Mouse (Mus musculus) layer of hippocampus, adult 2 months (tissue): Measurements from ENCODE around the gene C1qa. TPM values are rescaled to one million over a fixed set of nuclear protein-coding genes. Genes with fewer than 3 reads are reported as not detected.

Experiments
- DNase-seq, 2 experiments: peaks; one replicate each; pipeline ENCODE4 v3.0.0; 2022; ENCODE audit warnings: low spot score in 2 of 2
- H3K27ac ChIP-seq: fragments of 200-600 bp; 2 replicates; pipeline ENCODE4 v1.8.1; 2022
- H3K4me3 ChIP-seq: fragments of 200-600 bp; 2 replicates; pipeline ENCODE4 v1.8.1; 2022; ENCODE audit warnings: mild to moderate bottlenecking
- CTCF ChIP-seq: fragments of 200-600 bp; conservative IDR thresholded peaks from 2 replicates; pipeline ENCODE4 v1.8.1; 2022; ENCODE audit warnings: antibody characterized with exemption, mild to moderate bottlenecking, moderate library complexity
- long read RNA-seq, 2 experiments: library from polyadenylated mRNA; stranded (forward); transcript quantifications; one replicate each; pipeline ENCODE4 v2.0.0; 2021; ENCODE audit warnings: borderline mapping rate in 2 of 2
- total RNA-seq, 2 experiments: library from RNA; stranded (reverse); gene quantifications; 2 replicates each; pipeline ENCODE4 v1.2.3; 2021

Gene C1qa
- 10 to 100 TPM; 48.1 to 48.3 TPM for total RNA-seq
- long read RNA-seq, experiment 1, transcript C1qa-201 (3 exons, 1,040 nt), result major isoform, 51 of 57 reads
- long read RNA-seq, experiment 1, partial matches to known transcripts, result 4 of 57 reads
- long read RNA-seq, experiment 1, other reads (novel, unspliced or antisense), result 2 of 57 reads
- long read RNA-seq, experiment 2, transcript C1qa-201 (3 exons, 1,040 nt), result major isoform, 64 of 72 reads
- long read RNA-seq, experiment 2, partial matches to known transcripts, result 7 of 72 reads
- long read RNA-seq, experiment 2, other reads (novel, unspliced or antisense), result 1 of 72 reads

DNA sequence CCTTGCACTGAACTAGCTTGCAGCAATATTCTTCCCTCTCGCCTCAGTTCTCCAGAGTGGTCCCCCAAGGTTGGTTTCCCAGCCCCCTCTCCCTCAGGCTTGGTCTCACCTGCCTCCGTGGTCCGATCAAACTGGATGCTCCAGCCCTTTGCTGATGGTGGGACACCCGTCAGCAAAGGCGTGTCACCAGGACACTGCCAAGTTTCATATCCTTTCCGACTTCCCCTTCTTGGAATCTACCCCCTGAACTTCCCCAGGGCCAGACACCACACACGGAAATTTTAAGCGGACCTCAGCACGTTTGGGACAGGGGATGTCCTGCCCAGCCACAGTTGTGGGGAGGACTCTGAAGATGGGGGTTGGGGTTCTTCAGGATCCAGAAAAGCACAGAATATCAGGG lies at the start of gene C1qa:
TSS of gene C1qa (minus strand) at position 167 of the 400 bp plus-strand sequence.
- Histone ChIP-seq H3K27ac (peak within 1 kb of the TSS; percentile 39; the same call in 1 of the 2 replicates), H3K4me3 (no peak within 1 kb of the TSS; the same call in 1 of the 2 replicates)
- no peak for DNase-seq
- TF ChIP-seq CTCF, result no peak

- Histone ChIP-seq H3K27ac (no peak overlapping the region), H3K4me3 (no peak overlapping the region)
- no peak for TF ChIP-seq CTCF
- no peak for DNase-seq
Observed at GRCm38 (mm10) chr4:136945397-136945796, 46.8 kb upstream of the C1qa start.

DNA sequence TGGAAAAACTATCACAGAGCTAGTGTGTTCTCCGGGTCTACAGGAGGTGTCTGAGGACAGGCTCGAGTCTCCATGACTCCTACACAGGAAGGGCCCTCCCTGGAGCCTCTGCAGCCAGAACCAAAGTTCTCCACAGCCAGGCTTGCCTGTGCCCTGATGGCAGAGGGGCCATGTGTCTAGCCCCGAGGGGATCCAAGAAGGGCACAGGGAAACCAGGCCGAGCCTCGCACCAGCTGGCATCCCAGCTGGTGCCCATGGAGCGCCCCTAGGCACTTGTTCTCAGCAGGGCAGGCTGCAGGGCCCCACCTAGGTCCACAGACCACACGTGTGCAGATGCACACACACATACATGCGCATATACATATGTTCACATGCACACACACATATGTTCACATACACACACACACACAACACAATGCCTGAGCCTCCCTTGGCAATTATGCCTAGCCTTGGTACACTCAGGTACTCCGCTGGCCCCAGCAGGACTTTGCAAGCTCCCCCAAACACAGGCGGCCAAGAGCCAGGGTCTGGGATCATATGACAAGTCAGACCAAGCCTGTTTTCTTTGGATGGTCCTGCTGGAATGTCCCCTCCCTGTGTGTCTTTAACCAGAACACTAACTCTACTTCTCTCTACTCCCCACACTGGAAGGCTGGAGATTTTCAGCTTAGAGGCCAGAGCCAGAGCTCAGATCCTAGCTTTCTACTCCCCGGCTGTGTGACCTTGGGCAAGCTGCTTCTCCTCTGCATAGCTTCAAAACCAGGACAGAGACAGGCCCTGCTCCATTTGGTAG lies 46.2 kb upstream of the C1qa start:
- H3K27ac ChIP-seq, result no peak overlapping the region
- no peak for TF ChIP-seq CTCF
- DNase-seq, result no peak
- no peak overlapping the region for H3K4me3 ChIP-seq

GRCm38 (mm10) chr4:136943175-136943574 lies 44.6 kb upstream of the C1qa start:
- no peak for TF ChIP-seq CTCF
- Histone ChIP-seq H3K27ac (no peak overlapping the region), H3K4me3 (no peak overlapping the region)
- no peak for DNase-seq

- H3K4me3 ChIP-seq, result no peak overlapping the region
- H3K27ac ChIP-seq, result no peak overlapping the region
- DNase-seq, result no peak
- TF ChIP-seq CTCF, result no peak
Observed at GRCm38 (mm10) chr4:136942761-136943160, 44.2 kb upstream of the C1qa start.

- no peak for TF ChIP-seq CTCF
- no peak overlapping the region for H3K27ac ChIP-seq
- no peak overlapping the region for H3K4me3 ChIP-seq
- no peak for DNase-seq
Observed at GRCm38 (mm10) chr4:136937935-136938334, 39.3 kb upstream of the C1qa start.

- no peak overlapping the region for H3K27ac ChIP-seq
- no peak for DNase-seq
- no peak overlapping the region for H3K4me3 ChIP-seq
- no peak for TF ChIP-seq CTCF
Observed at GRCm38 (mm10) chr4:136937344-136937743, 38.7 kb upstream of the C1qa start.

GRCm38 (mm10) chr4:136934746-136935613 lies 36.4 kb upstream of the C1qa start:
- H3K27ac ChIP-seq, result no peak overlapping the region
- H3K4me3 ChIP-seq, result no peak overlapping the region
- DNase-seq, result no peak
- no peak for TF ChIP-seq CTCF

GRCm38 (mm10) chr4:136930474-136930873 lies 31.9 kb upstream of the C1qa start:
- no peak for DNase-seq
- Histone ChIP-seq H3K4me3 (no peak overlapping the region), H3K27ac (no peak overlapping the region)
- no peak for TF ChIP-seq CTCF

DNA sequence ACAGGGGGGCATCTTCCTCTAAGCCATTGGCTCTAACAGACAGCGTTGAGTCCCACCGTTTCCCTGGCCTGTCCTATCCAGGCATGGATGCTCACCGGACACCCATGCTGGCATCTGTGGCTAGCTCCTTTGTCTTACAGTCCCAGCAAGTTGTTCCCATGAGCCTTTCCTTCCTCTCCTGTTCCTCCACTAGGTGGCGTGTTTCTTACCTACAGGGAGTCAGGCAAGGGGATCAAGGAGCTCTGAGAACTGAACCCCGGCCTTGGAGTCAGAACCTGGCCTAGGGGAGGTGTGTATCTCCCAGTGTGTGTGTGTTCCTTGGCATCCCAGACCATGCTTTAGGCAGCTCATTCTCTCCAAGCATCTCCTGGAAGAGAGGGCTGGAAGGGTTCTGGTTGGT lies 30.3 kb upstream of the C1qa start:
- peak in 1 of 2 experiments; percentile 34 for DNase-seq
- no peak overlapping the region for H3K4me3 ChIP-seq
- peak; percentile 74 for TF ChIP-seq CTCF
- no peak overlapping the region for H3K27ac ChIP-seq

- Histone ChIP-seq H3K4me3 (no peak overlapping the region), H3K27ac (no peak overlapping the region)
- TF ChIP-seq CTCF, result no peak
- peak in 1 of 2 experiments; percentile 48 for DNase-seq
Observed at GRCm38 (mm10) chr4:136925804-136926203, 27.2 kb upstream of the C1qa start.

DNA sequence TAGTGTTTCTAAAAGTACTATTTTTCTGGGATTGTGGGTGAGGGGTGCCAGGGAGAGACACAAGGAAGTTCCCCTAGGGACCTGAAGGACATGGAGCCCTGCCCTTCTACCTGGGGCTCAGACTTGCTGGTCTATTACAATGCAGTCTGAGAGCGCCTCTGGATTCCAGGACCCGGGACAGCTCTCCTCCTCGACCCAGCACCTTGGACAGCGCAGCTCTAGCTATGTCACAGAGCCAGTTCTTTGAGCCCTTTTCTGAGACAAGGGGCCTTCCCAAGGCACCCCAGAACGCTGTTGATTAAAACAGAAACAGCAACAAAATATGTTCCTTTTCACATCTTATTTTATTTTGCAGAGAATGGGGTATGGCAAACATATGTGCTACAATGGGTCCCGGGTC lies 25.9 kb upstream of the C1qa start:
- Histone ChIP-seq H3K4me3 (no peak overlapping the region), H3K27ac (no peak overlapping the region)
- no peak for TF ChIP-seq CTCF
- peak in 1 of 2 experiments; percentile 27 for DNase-seq

- Histone ChIP-seq H3K27ac (no peak overlapping the region), H3K4me3 (no peak overlapping the region)
- DNase-seq, result peak; percentile 43 to 60
Observed at GRCm38 (mm10) chr4:136919526-136919925, 20.9 kb upstream of the C1qa start.

More at GRCm38 (mm10) chr4:136919526-136919925, 20.9 kb upstream of the C1qa start:
- TF ChIP-seq CTCF, result no peak
